Mouse (Mus musculus) megakaryocyte, adult 5-6 weeks (primary cell): ENCODE data around the gene Znrf4. TPM values are rescaled to one million over a fixed set of nuclear protein-coding genes. Genes with fewer than 3 reads are reported as not detected.
A peak's percentile ranks its signal among the peaks of the same experiment; 100 is the strongest.
"Not testable (repeated sequence)": the region's sequence is repeated elsewhere in the genome, so short reads cannot be mapped to it uniquely, and the experiment has no call there.

ENCODE experiments used
- ATAC-seq: 2 replicates; pipeline ENCODE4 v1.8.0; 2016; ENCODE audit warnings: mild to moderate bottlenecking, inconsistent platforms; ENCODE audit not compliant: poor library complexity, severe bottlenecking
- total RNA-seq, 2 experiments: library from RNA; stranded (forward) in 1 of 2; stranded (reverse) in 1 of 2; fragments of 153-499, 151-499 nt in 1 of 2; fragments of 221-1000, 200-1000 nt in 1 of 2; gene quantifications; 2 replicates each; pipeline versions ENCODE4 v1.2.3 to v1.2.4; 2015 to 2017

Znrf4 gene
- total RNA-seq, 2 experiments from 2014 or later = not detected

- ATAC-seq = no peak
Measured at GRCm38 (mm10) chr17:56536192-56536591, 24.0 kb upstream of the Znrf4 start.

- ATAC-seq = no peak
Measured at GRCm38 (mm10) chr17:56524943-56525342, 12.7 kb upstream of the Znrf4 start.

GRCm38 (mm10) chr17:56522744-56523143, 10.5 kb upstream of the Znrf4 start:
- ATAC-seq = no peak

DNA sequence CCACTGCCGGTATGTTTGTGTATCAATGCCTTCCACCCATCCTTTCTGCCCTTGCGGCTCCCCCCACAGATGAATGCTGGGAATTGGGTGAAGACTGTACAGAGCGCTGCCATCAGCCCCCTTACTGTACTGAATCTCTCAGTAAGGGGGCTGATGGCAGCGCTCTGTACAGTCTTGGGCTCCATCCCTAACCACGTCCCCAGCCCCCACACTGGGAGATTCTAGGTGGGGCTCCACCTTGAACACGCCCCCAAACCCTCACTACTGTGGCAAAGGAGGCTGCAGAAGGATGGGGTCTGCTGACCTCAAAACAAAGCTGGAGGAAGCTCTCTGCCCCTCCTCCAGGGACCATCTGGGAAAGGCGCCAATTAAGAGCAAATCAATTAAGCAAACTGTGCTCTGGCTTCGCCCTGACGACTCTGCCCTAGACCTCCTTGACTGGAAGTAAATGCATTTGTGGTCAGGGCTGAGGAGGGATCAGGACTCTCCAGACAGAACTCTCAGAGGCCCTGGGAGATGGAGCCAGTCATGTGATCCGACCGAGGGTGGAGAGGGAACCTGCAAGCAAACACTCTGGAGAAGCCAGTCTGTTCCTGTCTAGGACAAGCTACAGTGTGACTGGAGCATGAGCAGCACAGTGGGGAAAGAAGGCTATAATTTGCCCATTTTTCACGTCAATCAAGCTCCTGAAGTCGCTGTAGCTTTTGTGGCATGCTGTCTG, 3.6 kb upstream of the Znrf4 start:
- no peak for ATAC-seq

DNA sequence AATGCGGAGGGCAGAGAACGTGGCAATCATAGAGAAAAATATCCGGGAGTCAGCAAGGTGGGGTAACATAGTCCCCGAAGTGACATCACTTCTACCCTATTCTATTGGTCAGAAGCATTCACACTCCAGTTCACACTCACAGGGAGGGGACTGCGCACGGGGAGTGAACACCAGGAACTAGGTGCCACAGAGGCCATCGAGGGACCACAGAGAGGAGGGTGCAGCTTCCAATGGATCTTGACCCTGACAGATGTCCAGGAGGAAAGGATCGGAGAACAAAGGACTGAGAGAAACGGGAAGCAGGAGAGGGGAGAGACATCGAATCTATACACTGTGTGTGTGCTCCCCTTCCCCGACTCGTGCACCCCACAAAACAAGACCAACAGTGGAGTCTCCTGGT, 2.7 kb upstream of the Znrf4 start:
- ATAC-seq = no peak

GRCm38 (mm10) chr17:56514330-56514729, 2.1 kb upstream of the Znrf4 start:
- no peak for ATAC-seq

DNA sequence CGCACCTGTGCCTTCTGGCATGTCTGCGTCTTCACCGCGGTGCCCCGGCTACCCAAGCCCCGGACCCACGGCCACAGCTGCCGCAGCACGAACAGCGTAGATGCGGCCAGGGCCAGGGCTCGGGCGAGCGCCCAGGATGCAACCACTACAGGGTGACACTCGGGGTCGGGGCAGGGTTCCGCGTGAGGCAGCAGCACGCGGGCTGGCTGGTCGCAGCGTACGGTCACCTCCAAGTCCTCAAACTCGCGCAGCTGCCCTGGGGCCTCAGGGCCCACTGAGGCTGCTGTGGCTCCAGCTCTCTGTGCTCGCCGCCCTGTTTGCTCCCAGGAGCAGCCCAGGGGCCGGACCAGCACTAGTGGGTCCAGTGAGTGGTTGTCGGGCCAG, 532 bp downstream of the Znrf4 start:
- no peak for ATAC-seq

- ATAC-seq = no peak
Measured at GRCm38 (mm10) chr17:56510970-56511706, 1.1 kb downstream of the Znrf4 start.

DNA sequence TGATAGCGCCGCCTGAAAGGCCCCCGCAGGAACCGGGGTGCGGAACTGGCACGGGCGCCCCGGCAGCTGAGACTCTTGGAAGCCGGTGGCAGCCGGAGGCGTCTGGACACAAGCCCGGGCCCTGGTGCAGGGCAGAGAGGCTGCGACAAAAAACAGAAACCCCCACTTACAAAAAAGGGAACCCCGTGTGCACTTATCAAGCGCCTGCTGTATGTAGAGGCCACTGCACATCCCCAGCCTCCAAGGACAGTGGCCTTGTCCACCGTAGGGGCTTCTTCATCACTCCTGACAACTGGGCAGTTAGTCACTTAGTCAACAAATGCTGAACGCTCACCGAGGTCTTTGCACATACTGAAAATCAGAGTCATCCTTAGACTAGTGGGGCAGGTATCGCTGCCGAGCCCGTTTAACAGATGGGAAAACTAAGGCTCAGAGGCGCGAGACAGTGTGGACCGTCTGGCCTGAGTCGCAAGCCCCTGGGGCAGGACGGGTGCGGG, 1.7 kb downstream of the Znrf4 start:
- no peak for ATAC-seq

- ATAC-seq = no peak
Measured at GRCm38 (mm10) chr17:56509707-56510472, 2.3 kb downstream of the Znrf4 start.

DNA sequence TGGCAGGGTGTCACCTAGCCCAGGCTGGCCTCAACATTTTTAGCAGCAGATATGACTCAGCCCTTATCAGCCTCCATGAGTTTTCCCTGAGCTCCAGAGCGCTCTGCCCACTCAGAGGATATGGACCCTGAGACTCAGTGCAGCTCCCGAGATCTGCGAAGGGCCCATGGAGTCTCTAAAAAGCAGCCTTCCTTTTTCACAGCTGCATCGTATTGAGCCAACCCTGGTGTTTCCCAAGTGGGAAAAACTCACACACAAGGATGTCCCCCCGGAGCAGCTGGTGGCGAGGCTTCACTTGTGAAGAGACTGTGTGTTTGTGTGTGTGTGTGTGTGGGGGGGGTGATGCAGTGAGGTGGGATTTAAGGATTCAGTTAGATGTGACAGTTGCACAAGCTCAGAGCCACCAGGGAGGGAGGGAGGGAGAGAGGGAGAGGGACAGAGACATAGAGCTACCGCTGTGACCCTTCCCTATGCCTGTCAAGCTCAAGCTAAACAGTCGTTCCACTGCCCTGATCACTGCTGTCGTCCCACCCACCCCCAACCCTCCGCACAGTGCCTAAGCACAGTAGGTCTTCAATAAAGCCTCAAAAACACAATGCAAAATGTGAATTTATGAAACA, 3.1 kb downstream of the Znrf4 start:
- no peak for ATAC-seq

DNA sequence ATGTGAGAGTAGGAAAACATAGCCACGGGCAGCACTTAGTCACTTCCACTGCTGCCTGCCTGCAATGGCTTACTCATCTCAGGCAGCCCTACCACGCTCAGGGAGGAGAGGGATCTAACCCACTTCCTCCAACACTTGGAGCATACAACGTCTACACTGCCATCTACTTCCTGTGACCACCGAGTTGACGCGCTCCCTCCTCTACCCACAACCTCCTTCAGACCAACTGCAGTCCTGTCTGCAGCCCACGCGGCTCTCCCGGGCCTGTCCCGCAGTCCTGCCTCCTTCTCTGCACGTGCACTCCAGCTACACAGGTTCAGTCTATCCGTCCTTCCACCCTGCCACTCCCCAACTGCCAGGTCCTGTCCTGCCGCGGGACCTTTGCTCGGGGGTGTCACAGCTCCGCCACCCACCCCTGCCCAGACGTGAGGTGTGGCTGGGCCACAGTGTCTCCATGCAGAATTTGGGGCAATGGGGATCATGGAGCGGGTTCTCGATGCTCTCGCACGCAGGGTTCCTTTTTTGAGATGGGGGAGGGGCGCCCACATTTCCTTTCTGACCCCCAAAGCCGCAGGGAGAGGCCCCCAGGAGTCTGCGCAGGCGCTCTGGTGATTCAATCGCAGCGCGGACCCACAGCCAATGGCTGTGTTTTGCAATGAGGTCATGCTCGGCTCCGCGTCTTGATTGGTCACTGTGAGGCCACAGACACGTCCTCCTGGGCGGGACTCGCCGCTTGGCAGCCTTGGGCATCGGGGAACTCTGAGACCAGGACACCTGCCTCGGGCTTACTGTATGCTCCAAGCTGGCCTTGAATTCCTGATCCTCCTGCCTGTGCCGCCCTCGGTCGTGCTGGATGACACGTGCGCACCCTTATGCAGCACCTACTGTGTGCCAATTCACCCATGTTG, 4.8 kb downstream of the Znrf4 start:
- peak; percentile 95 for ATAC-seq

GRCm38 (mm10) chr17:56506417-56507065, 5.7 kb downstream of the Znrf4 start:
- no peak for ATAC-seq

DNA sequence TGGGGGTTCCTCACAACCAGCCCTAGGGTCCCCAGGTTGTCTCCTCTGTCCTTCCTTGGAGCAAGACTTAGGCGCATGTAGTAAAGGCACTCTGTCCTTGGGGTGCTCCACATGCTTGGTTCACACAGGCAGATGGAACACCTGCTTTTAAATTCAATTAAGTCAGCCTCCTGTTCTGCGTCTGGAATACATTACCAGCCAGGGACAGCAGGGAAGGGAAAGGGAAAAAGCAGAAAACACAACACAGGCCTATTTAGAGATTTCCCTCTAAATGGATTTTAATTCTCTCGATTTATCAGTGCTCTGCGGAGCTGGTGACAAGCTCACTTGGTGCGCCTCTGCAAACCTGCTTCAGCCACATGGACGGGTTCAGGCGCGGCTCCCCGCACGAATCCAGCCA, 6.8 kb downstream of the Znrf4 start:
- ATAC-seq = no peak

DNA sequence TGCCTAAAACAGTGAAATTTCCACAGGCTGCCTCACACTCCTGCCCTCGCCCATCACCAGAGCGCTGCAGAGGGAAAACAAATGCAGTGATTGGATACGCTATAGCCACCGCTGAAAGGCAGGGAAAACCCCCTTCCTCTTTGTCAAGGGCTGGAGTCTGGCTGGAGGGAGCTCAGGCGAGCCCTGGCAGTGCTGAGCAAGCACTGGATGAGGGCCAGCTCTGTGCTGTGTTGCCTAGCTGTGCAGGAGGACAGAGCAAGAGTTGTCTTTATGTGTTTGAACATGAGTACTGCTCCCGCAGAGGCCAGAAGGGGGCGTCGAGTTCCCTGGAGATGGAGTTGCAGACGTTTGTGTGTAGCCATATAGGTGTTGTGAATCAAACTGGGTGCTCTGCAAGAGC, 9.7 kb downstream of the Znrf4 start:
- no peak for ATAC-seq

DNA sequence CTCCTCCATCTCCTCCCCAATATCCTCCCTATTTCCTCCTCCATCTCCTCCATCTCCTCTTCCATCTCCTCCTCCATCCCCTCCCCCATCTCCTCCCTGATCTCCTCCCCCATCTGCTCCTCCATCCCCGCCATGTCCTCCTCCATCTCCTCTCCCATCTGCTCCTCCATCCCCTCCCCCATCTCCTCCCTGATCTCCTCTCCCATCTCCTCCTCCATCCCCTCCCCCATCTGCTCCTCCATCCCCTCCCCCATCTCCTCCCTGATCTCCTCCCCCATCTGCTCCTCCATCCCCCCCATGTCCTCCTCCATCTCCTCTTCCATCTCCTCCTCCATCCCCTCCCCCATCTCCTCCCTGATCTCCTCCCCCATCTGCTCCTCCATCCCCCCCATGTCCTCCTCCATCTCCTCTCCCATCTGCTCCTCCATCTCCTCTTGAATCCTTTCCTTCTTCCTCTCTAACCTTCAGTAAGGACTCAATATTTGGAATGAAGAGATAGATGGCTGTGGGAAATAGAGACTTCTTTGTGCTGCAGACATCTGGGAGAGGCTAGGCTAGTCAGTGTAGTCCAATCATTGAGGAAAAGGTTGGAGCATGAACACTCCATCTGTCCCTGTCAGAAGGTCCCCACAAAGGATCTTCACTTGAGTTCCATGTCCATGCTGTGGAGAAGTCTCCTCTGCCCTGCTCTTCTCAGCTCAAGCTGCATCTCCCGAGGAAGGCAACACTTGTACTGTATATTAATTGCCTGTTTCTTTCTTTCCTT, 10.4 kb downstream of the Znrf4 start:
- not testable (repeated sequence) for ATAC-seq

DNA sequence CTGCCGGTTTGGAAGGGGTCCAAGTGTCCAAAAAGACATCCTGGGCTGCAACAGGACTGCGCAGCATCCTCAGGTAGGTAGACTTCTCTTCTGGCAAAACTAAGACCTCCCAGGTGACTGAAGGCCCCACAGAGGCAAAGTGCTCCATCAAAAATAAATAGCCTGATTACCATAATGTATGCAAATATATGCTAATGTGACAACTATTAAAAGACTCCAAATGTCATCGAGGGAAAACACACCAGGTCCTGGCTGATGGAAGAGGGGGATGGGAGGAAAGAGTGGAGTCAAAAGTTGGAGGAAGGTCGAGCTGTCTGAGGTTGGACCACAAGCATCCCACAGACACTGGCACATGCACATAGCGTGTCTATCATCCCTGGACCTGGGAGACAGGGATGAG, 13.0 kb downstream of the Znrf4 start:
- no peak for ATAC-seq

GRCm38 (mm10) chr17:56494480-56494879, 17.8 kb downstream of the Znrf4 start:
- no peak for ATAC-seq

DNA sequence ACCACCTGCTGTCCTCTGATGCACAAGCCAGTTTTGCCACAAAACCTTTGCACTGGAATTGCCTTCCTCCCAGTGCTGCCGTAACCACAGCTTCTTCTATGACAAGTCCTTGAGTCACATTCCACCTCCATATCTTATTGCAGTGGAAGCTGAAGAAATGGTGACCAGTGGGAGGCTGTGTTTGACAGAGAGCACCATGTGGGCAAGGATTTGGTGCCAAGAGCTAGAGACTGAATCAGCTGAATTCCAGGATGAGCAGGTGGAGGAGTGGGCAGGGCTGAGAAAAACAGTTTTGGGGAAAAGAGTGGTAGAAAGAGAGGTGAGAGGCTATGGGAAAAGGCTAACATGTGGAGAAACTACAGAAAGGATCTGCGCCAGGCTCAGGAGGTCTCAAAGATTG, 18.4 kb downstream of the Znrf4 start:
- ATAC-seq = no peak
